Mouse (Mus musculus): Measurements from ENCODE around the gene Arpc5l.

DNA sequence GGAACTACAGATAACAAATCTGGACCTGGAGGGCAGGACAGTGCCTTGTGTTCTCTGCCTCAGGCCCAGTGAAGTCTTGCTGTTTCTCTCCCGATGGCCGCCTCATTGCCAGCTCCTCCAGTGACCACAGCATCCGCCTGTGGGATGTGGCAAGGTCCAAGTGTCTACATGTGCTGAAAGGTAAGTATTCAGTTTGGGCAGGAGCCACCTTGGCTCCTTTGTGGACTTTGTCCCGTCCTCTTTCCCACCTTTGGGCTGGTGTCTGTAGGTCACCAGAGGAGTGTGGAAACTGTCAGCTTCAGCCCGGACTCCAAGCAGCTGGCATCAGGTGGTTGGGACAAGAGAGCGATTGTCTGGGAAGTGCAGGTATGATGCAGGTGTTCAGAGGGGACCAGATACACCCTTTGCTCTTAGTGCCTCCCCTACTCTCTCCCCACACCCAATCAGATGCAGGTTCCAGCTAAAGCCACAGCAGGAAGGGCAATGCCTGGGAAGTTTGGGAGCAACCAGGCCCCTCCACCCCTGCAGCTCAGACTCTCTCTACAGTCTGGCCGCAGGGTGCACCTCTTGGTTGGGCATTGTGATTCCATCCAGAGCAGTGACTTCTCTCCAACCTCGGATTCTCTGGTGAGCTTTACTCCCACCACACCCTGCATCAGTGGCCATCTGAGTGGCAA is 5.1 kb upstream of the Arpc5l start:
- TF ChIP-seq CTCF (IDR thresholded peaks at IDR 0.05; ENCODE audit: low read depth) (no peak), EP300 (IDR thresholded peaks at IDR 0.05; ENCODE audit: low read depth) (no peak)
